Comparison of ENCODE assay signal across 8 mouse cellular contexts in genomic region chr8:94013026-94013612, GRCm38 (mm10). TPM values are rescaled to one million over a fixed set of nuclear protein-coding genes. Genes with fewer than 3 reads are reported as not detected.
DNase-seq lines count a peak whose midpoint lies in the region; ATAC-seq and TF ChIP-seq lines count a peak whose summit lies in the region.

No protein-coding gene starts in this region.

- in situ Hi-C loops in ES-E14 (cut with MboI; ENCODE audit: low sequenced_read_pairs in 2 of 2, unreplicated experiment in 2 of 2): no loop called here

- peaks cover 34% of the 10 kb centered on the region for H3K4me1 ChIP-seq in heart, embryonic 15.5 days (replicated peaks)
- H3K4me1 ChIP-seq in ES-E14 (ENCODE audit: control insufficient read depth in 2 of 2, insufficient read depth in 2 of 2, low read length in 2 of 2, poor library complexity in 1 of 2): peaks cover 4 to 13% of the 10 kb centered on the region in 2 experiments; a peak in 3 of 4 replicates
- peaks cover 33% of the 10 kb centered on the region for H3K4me1 ChIP-seq in forebrain, embryonic 16.5 days (replicated peaks; ENCODE audit: control insufficient read depth, insufficient read depth, low read length)
- peaks cover 42% of the 10 kb centered on the region for H3K4me1 ChIP-seq in midbrain, embryonic 10.5 days

- H3K36me3 ChIP-seq in heart, embryonic 15.5 days: no peaks in the 10 kb centered on the region
- peaks cover 5% of the 10 kb centered on the region; the same call in 1 of the 2 replicates for H3K36me3 ChIP-seq in ES-E14 (ENCODE audit: control insufficient read depth, insufficient read depth, low read length, poor library complexity, severe bottlenecking)
- H3K36me3 ChIP-seq in forebrain, embryonic 16.5 days (ENCODE audit: control insufficient read depth, insufficient read depth): peaks cover 3% of the 10 kb centered on the region; the same call in 1 of the 2 replicates
- H3K36me3 ChIP-seq in midbrain, embryonic 10.5 days: peaks cover 17% of the 10 kb centered on the region

- no peaks in the 10 kb centered on the region for H3K9me3 ChIP-seq in heart, embryonic 15.5 days (replicated peaks)
- H3K9me3 ChIP-seq in ES-E14 (ENCODE audit: control insufficient read depth, insufficient read depth, low read depth, low read length): no peaks in the 10 kb centered on the region
- H3K9me3 ChIP-seq in forebrain, embryonic 16.5 days (ENCODE audit: control insufficient read depth, low read length): no peaks in the 10 kb centered on the region
- no peaks in the 10 kb centered on the region for H3K9me3 ChIP-seq in midbrain, embryonic 10.5 days (replicated peaks)

- H3K27ac ChIP-seq in heart, embryonic 15.5 days: peak overlapping the region; percentile 94
- H3K27ac ChIP-seq in ES-E14 (ENCODE audit: insufficient read depth, low read depth, low read length, poor library complexity, severe bottlenecking): no peak overlapping the region
- peak overlapping the region; percentile 94 for H3K27ac ChIP-seq in forebrain, embryonic 16.5 days (ENCODE audit: low read length)
- H3K27ac ChIP-seq in midbrain, embryonic 10.5 days (replicated peaks): peak overlapping the region; percentile 97

- no peak for ATAC-seq in heart, embryonic 15.5 days (replicated peaks; ENCODE audit: insufficient number of reproducible peaks, insufficient read depth, low FRiP score, low read depth)
- no peak for ATAC-seq in forebrain, embryonic 16.5 days

- peak overlapping the region; percentile 79 for H3K4me3 ChIP-seq in heart, embryonic 15.5 days
- H3K4me3 ChIP-seq in ES-E14 (ENCODE audit: insufficient read depth in 1 of 2, low read depth in 1 of 2, low read length in 2 of 2, poor library complexity in 1 of 2, severe bottlenecking in 1 of 2): peak overlapping the region; percentile 78 to 83
- H3K4me3 ChIP-seq in forebrain, embryonic 16.5 days (replicated peaks; ENCODE audit: low read length): peak overlapping the region; percentile 98
- H3K4me3 ChIP-seq in midbrain, embryonic 10.5 days: peak overlapping the region; percentile 95

- 19% methylated on average over 7 of the region's 7 CpGs for WGBS in heart, embryonic 15.5 days
- WGBS in forebrain, embryonic 16.5 days: 42% methylated on average over 7 of the region's 7 CpGs
- 42% methylated on average over 7 of the region's 7 CpGs for WGBS in midbrain, embryonic 10.5 days

- peak overlapping the region; percentile 97 for H3K9ac ChIP-seq in heart, embryonic 15.5 days
- H3K9ac ChIP-seq in ES-E14 (ENCODE audit: insufficient read depth, low read depth, low read length, poor library complexity, severe bottlenecking): peak overlapping the region; percentile 88
- H3K9ac ChIP-seq in forebrain, embryonic 16.5 days (replicated peaks; ENCODE audit: low read depth, low read length): peak overlapping the region; percentile 98

- no peak for DNase-seq in heart, adult 8-10 months (ENCODE audit: low spot score)
- DNase-seq in ES-E14 (ENCODE audit: low read depth, low spot score): no peak
- DNase-seq in midbrain, embryonic 10.5 days (ENCODE audit: low spot score): no peak
- DNase-seq in cerebellum, postnatal 14 days: no peak
- no peak for DNase-seq in left cerebral cortex, adult 11 months (ENCODE audit: low spot score)
- no peak for DNase-seq in right cerebral cortex, adult 18-20 months

- H3K4me2 ChIP-seq in heart, embryonic 15.5 days: peak overlapping the region; percentile 89
- H3K4me2 ChIP-seq in forebrain, embryonic 16.5 days (ENCODE audit: low read length): peak overlapping the region; percentile 73

- H3K27me3 ChIP-seq in heart, embryonic 15.5 days: no peaks in the 10 kb centered on the region
- H3K27me3 ChIP-seq in forebrain, embryonic 16.5 days (replicated peaks; ENCODE audit: control insufficient read depth, insufficient read depth, low read length): no peaks in the 10 kb centered on the region
- no peaks in the 10 kb centered on the region for H3K27me3 ChIP-seq in midbrain, embryonic 10.5 days (ENCODE audit: low read depth, poor library complexity, severe bottlenecking)

TF ChIP-seq in ES-E14, 5 proteins besides CTCF, POLR2A, EP300 and RAD21:
- no peak for TF ChIP-seq CHD2 (IDR thresholded peaks at IDR 0.05; ENCODE audit: low read depth, low read length)
- TF ChIP-seq MAFK (IDR thresholded peaks at IDR 0.05; ENCODE audit: insufficient read depth, low read depth, low read length): no peak
- no peak for TF ChIP-seq ZNF384 (IDR thresholded peaks at IDR 0.05; ENCODE audit: low read depth, low read length)
- no peak for TF ChIP-seq HCFC1 (IDR thresholded peaks at IDR 0.05; ENCODE audit: borderline replicate concordance, insufficient read depth, low read length)
- no peak for TF ChIP-seq ZC3H11A (IDR thresholded peaks at IDR 0.05; ENCODE audit: borderline replicate concordance, low read depth, low read length)

RNA-seq across cellular contexts. Expression of gene Amfr, which starts 0.5 kb away (rescaled TPM):
- 49.4 and 51.5 TPM in 2 replicates for polyA plus RNA-seq in heart, embryonic 15.5 days (2015; fragmentation: Nextera tagmentation; extraction: Ambion mirVana)
- total RNA-seq in heart, adult 8-10 months (2022): 100 to 1,000 TPM; 127 to 153 (median 133) TPM
- 67.1 and 73.6 TPM in 2 replicates for total RNA-seq in ES-E14 (2012; rRNA removed)
- polyA plus RNA-seq in forebrain, embryonic 16.5 days (2015; fragmentation: Nextera tagmentation; extraction: Ambion mirVana): 63.5 and 64.4 TPM in 2 replicates
- 47.0 and 50.8 TPM in 2 replicates for polyA plus RNA-seq in midbrain, embryonic 10.5 days (2016; fragmentation: Nextera tagmentation; extraction: Ambion mirVana)

RNA-seq across cellular contexts. Expression of gene Nudt21, which starts 23.7 kb away (rescaled TPM):
- 64.7 and 73.1 TPM in 2 replicates for polyA plus RNA-seq in heart, embryonic 15.5 days (2015; fragmentation: Nextera tagmentation; extraction: Ambion mirVana)
- 10 to 100 TPM; 20.0 to 25.1 (median 20.9) TPM for total RNA-seq in heart, adult 8-10 months (2022)
- total RNA-seq in ES-E14 (2012; rRNA removed): 139 and 152 TPM in 2 replicates
- 116 and 122 TPM in 2 replicates for polyA plus RNA-seq in forebrain, embryonic 16.5 days (2015; fragmentation: Nextera tagmentation; extraction: Ambion mirVana)
- 181 and 182 TPM in 2 replicates for polyA plus RNA-seq in midbrain, embryonic 10.5 days (2016; fragmentation: Nextera tagmentation; extraction: Ambion mirVana)

RNA-seq across cellular contexts. Expression of gene Ogfod1, which starts 23.9 kb away (rescaled TPM):
- 11.1 and 11.3 TPM in 2 replicates for polyA plus RNA-seq in heart, embryonic 15.5 days (2015; fragmentation: Nextera tagmentation; extraction: Ambion mirVana)
- 10 to 100 TPM; 27.0 to 38.4 (median 30.2) TPM for total RNA-seq in heart, adult 8-10 months (2022)
- total RNA-seq in ES-E14 (2012; rRNA removed): 17.0 and 19.1 TPM in 2 replicates
- 16.7 and 20.8 TPM in 2 replicates for polyA plus RNA-seq in forebrain, embryonic 16.5 days (2015; fragmentation: Nextera tagmentation; extraction: Ambion mirVana)
- polyA plus RNA-seq in midbrain, embryonic 10.5 days (2016; fragmentation: Nextera tagmentation; extraction: Ambion mirVana): 10.8 and 11.6 TPM in 2 replicates
